Mouse (Mus musculus): Measurements from ENCODE around the gene Ttll12.

Gene Ttll12

GRCm38 (mm10) chr15:83594513-83595363 lies at the start of gene Ttll12:
Gene Ttll12 (minus strand): TSS chr15:83595157.
- peak; percentile 54 to 61 for DNase-seq

- DNase-seq: no peak
Measured at GRCm38 (mm10) chr15:83642518-83642917, 47.6 kb upstream of the Ttll12 start.

- no peak for DNase-seq
Measured at GRCm38 (mm10) chr15:83640208-83640607, 45.3 kb upstream of the Ttll12 start.

GRCm38 (mm10) chr15:83639160-83639559 lies 44.2 kb upstream of the Ttll12 start:
- no peak for DNase-seq

GRCm38 (mm10) chr15:83638196-83638899 lies 43.4 kb upstream of the Ttll12 start:
- DNase-seq: no peak

GRCm38 (mm10) chr15:83636759-83637158 lies 41.8 kb upstream of the Ttll12 start:
- no peak for DNase-seq

- DNase-seq: no peak
Measured at GRCm38 (mm10) chr15:83635251-83635650, 40.3 kb upstream of the Ttll12 start.

- DNase-seq: no peak
Measured at GRCm38 (mm10) chr15:83634076-83634475, 39.1 kb upstream of the Ttll12 start.

- DNase-seq: no peak
Measured at GRCm38 (mm10) chr15:83631071-83631470, 36.1 kb upstream of the Ttll12 start.

- DNase-seq: peak in 1 of 2 experiments; percentile 9
Measured at GRCm38 (mm10) chr15:83629716-83630115, 34.8 kb upstream of the Ttll12 start.

- DNase-seq: no peak
Measured at GRCm38 (mm10) chr15:83626142-83626645, 31.2 kb upstream of the Ttll12 start.

- DNase-seq: no peak
Measured at GRCm38 (mm10) chr15:83615245-83615644, 20.3 kb upstream of the Ttll12 start.

- peak; percentile 74 to 75 for DNase-seq
Measured at GRCm38 (mm10) chr15:83607115-83607802, 12.3 kb upstream of the Ttll12 start.

GRCm38 (mm10) chr15:83606700-83607099 lies 11.7 kb upstream of the Ttll12 start:
- no peak for DNase-seq

- DNase-seq: no peak
Measured at GRCm38 (mm10) chr15:83606216-83606615, 11.3 kb upstream of the Ttll12 start.

- no peak for DNase-seq
Measured at GRCm38 (mm10) chr15:83603426-83603825, 8.5 kb upstream of the Ttll12 start.

GRCm38 (mm10) chr15:83603046-83603396 lies 8.1 kb upstream of the Ttll12 start:
- no peak for DNase-seq

GRCm38 (mm10) chr15:83602372-83603045 lies 7.6 kb upstream of the Ttll12 start:
- DNase-seq: peak; percentile 67 to 69

- peak in 1 of 2 experiments; percentile 13 for DNase-seq
Measured at GRCm38 (mm10) chr15:83601185-83601584, 6.2 kb upstream of the Ttll12 start.

- no peak for DNase-seq
Measured at GRCm38 (mm10) chr15:83596833-83597232, 1.9 kb upstream of the Ttll12 start.

- no peak for DNase-seq
Measured at GRCm38 (mm10) chr15:83595364-83595711, 381 bp upstream of the Ttll12 start.

GRCm38 (mm10) chr15:83593702-83594512 lies 1.1 kb downstream of the Ttll12 start:
- DNase-seq: no peak
